Mouse (Mus musculus) CH12.LX (cell line): ENCODE measurements around the gene Dnaja3.

ENCODE experiments used
- BHLHE40 ChIP-seq: IDR thresholded peaks from 2 replicates; pipeline ENCODE4 v1.6.1; 2011; ENCODE audit warnings: mild to moderate bottlenecking, low read depth, low read length, improper control_type of control experiment
- CTCF ChIP-seq, 2 experiments: IDR thresholded peaks in 1 of 2; conservative IDR thresholded peaks in 1 of 2; 2 replicates each; pipeline ENCODE4 v1.5.1; 2011 to 2012; ENCODE audit warnings: low read depth in 2 of 2, low read length in 2 of 2, improper control_type of control experiment in 1 of 2, inconsistent platforms in 1 of 2, mild to moderate bottlenecking in 1 of 2, moderate library complexity in 1 of 2
- EP300 ChIP-seq: IDR thresholded peaks from 2 replicates; pipeline ENCODE4 v1.6.1; 2011; ENCODE audit warnings: low read length, improper control_type of control experiment
- GABPA ChIP-seq: IDR thresholded peaks from 2 replicates; pipeline ENCODE4 v1.6.1; 2012; ENCODE audit warnings: low read depth, low read length, improper control_type of control experiment, inconsistent platforms; ENCODE audit not compliant: insufficient replicate concordance
- POLR2A ChIP-seq: IDR thresholded peaks from 2 replicates; pipeline ENCODE4 v1.6.1; 2011; ENCODE audit warnings: low read depth, mild to moderate bottlenecking, improper control_type of control experiment, low read length

- TF ChIP-seq CTCF (conservative IDR thresholded peaks at IDR 0.05 in 1 of 2, IDR thresholded peaks at IDR 0.05 in 1 of 2; ENCODE audit: low read depth in 2 of 2, low read length in 2 of 2) (no peak), BHLHE40 (no peak), GABPA (no peak), POLR2A (no peak), EP300 (no peak)
Measured at GRCm38 (mm10) chr16:4651624-4652023, 11.8 kb downstream of the Dnaja3 start.
